Mouse (Mus musculus): Measurements from ENCODE around the gene Pacsin3. TPM values are rescaled to one million over a fixed set of nuclear protein-coding genes. Genes with fewer than 3 reads are reported as not detected.
"Not testable (repeated sequence)": the region's sequence is repeated elsewhere in the genome, so short reads cannot be mapped to it uniquely, and the experiment has no call there.

The Pacsin3 gene
- 28.1 and 29.1 TPM in 2 replicates for polyA plus RNA-seq (2016; fragmentation: Nextera tagmentation; extraction: Ambion mirVana)

GRCm38 (mm10) chr2:91255661-91256150, at the start of gene Pacsin3:
Gene Pacsin3, plus strand, starts transcription at chr2:91255954.
- H3K36me3 ChIP-seq (replicated peaks): peaks cover 6% of the 10 kb centered on the region; the same call in 1 of the 2 replicates
- H3K9ac ChIP-seq: peak within 1 kb of the TSS; percentile 70
- H3K4me1 ChIP-seq: peaks cover 37% of the 10 kb centered on the region
- peaks cover 48% of the 10 kb centered on the region for H3K27me3 ChIP-seq
- H3K4me2 ChIP-seq: peak within 1 kb of the TSS; percentile 95
- H3K27ac ChIP-seq: peak within 1 kb of the TSS; percentile 61; the same call in 1 of the 2 replicates
- peak; percentile 36 for ATAC-seq (ENCODE audit: low FRiP score)
- no peaks in the 10 kb centered on the region for H3K9me3 ChIP-seq
- under 1% methylated on average over 27 of the region's 27 CpGs for WGBS
- peak within 1 kb of the TSS; percentile 63 for H3K4me3 ChIP-seq (replicated peaks)

- 92% methylated on average over 9 of the region's 9 CpGs for WGBS
- Histone ChIP-seq H3K4me3 (replicated peaks) (no peak overlapping the region), H3K9ac (no peak overlapping the region), H3K36me3 (replicated peaks) (peaks cover 57% of the 10 kb centered on the region), H3K9me3 (no peaks in the 10 kb centered on the region), H3K27ac (no peak overlapping the region), H3K4me1 (peaks cover 20% of the 10 kb centered on the region), H3K27me3 (no peaks in the 10 kb centered on the region), H3K4me2 (no peak overlapping the region)
- ATAC-seq (ENCODE audit: low FRiP score): no peak
These were observed 49.4 kb upstream of the Pacsin3 start for GRCm38 (mm10) chr2:91206254-91206775.

- no peak overlapping the region for H3K27ac ChIP-seq
- no peak overlapping the region for H3K9ac ChIP-seq
- H3K9me3 ChIP-seq: no peaks in the 10 kb centered on the region
- peaks cover 76% of the 10 kb centered on the region for H3K36me3 ChIP-seq (replicated peaks)
- H3K4me1 ChIP-seq: no peaks in the 10 kb centered on the region
- no peak overlapping the region for H3K4me3 ChIP-seq (replicated peaks)
- ATAC-seq (ENCODE audit: low FRiP score): no peak
- no peaks in the 10 kb centered on the region for H3K27me3 ChIP-seq
- H3K4me2 ChIP-seq: no peak overlapping the region
These were observed 42.4 kb upstream of the Pacsin3 start for GRCm38 (mm10) chr2:91213311-91213710.

GRCm38 (mm10) chr2:91217032-91217431, 38.7 kb upstream of the Pacsin3 start:
- Histone ChIP-seq H3K4me2 (no peak overlapping the region), H3K9ac (no peak overlapping the region), H3K27me3 (no peaks in the 10 kb centered on the region), H3K4me1 (no peaks in the 10 kb centered on the region), H3K36me3 (replicated peaks) (peaks cover 42% of the 10 kb centered on the region), H3K4me3 (replicated peaks) (no peak overlapping the region), H3K9me3 (no peaks in the 10 kb centered on the region), H3K27ac (no peak overlapping the region)
- ATAC-seq (ENCODE audit: low FRiP score): no peak
- WGBS: 71% methylated on average over 4 of the region's 4 CpGs

- Histone ChIP-seq H3K27ac (no peak overlapping the region), H3K27me3 (no peaks in the 10 kb centered on the region), H3K4me3 (replicated peaks) (no peak overlapping the region), H3K4me2 (no peak overlapping the region), H3K4me1 (no peaks in the 10 kb centered on the region), H3K9ac (no peak overlapping the region), H3K9me3 (no peaks in the 10 kb centered on the region), H3K36me3 (replicated peaks) (peaks cover 12% of the 10 kb centered on the region)
- 91% methylated on average over 3 of the region's 3 CpGs for WGBS
- no peak for ATAC-seq (ENCODE audit: low FRiP score)
These were observed 35.3 kb upstream of the Pacsin3 start for GRCm38 (mm10) chr2:91220501-91220900.

GRCm38 (mm10) chr2:91223614-91224013, 32.1 kb upstream of the Pacsin3 start:
- Histone ChIP-seq H3K9ac (no peak overlapping the region), H3K27ac (no peak overlapping the region)
- 79% methylated on average over 2 of the region's 2 CpGs for WGBS

GRCm38 (mm10) chr2:91229735-91230134, 26.0 kb upstream of the Pacsin3 start:
- 80% methylated on average over 2 of the region's 2 CpGs for WGBS
- Histone ChIP-seq H3K4me3 (replicated peaks) (no peak overlapping the region), H3K36me3 (replicated peaks) (0 out of 2 replicates have a peak, but pooled peaks cover 4% of the 10 kb centered on the region), H3K27me3 (no peaks in the 10 kb centered on the region), H3K9me3 (no peaks in the 10 kb centered on the region), H3K4me1 (no peaks in the 10 kb centered on the region), H3K4me2 (no peak overlapping the region), H3K9ac (no peak overlapping the region), H3K27ac (no peak overlapping the region)
- no peak for ATAC-seq (ENCODE audit: low FRiP score)

More at GRCm38 (mm10) chr2:91223614-91224013, 32.1 kb upstream of the Pacsin3 start:
- H3K4me3 ChIP-seq (replicated peaks): no peak overlapping the region
- H3K4me2 ChIP-seq: no peak overlapping the region
- no peaks in the 10 kb centered on the region for H3K27me3 ChIP-seq
- ATAC-seq (ENCODE audit: low FRiP score): no peak
- no peaks in the 10 kb centered on the region for H3K9me3 ChIP-seq
- no peaks in the 10 kb centered on the region for H3K4me1 ChIP-seq
- H3K36me3 ChIP-seq (replicated peaks): no peaks in the 10 kb centered on the region

- peak within 1 kb of the TSS; percentile 70 for H3K9ac ChIP-seq
- peak within 1 kb of the TSS; percentile 77 for H3K4me2 ChIP-seq
- peaks cover 10% of the 10 kb centered on the region; the same call in 1 of the 2 replicates for H3K4me1 ChIP-seq
- peak within 1 kb of the TSS; percentile 95 for H3K27ac ChIP-seq
- H3K36me3 ChIP-seq (replicated peaks): 0 out of 2 replicates have a peak, but pooled peaks cover 4% of the 10 kb centered on the region
- no peaks in the 10 kb centered on the region for H3K27me3 ChIP-seq
- under 1% methylated on average over 48 of the region's 48 CpGs for WGBS
- H3K9me3 ChIP-seq: no peaks in the 10 kb centered on the region
- H3K4me3 ChIP-seq (replicated peaks): peak within 1 kb of the TSS; percentile 54
- ATAC-seq (ENCODE audit: low FRiP score): peak; percentile 98
These were observed 18.9 kb upstream of the Pacsin3 start, which contains the start of gene Ddb2 for GRCm38 (mm10) chr2:91236601-91237510. Gene Ddb2, minus strand, starts transcription at chr2:91236982.

- not testable (repeated sequence) for H3K36me3 ChIP-seq (replicated peaks); H3K9me3 ChIP-seq; H3K27me3 ChIP-seq; H3K9ac ChIP-seq
- Histone ChIP-seq H3K4me2 (peak overlapping the region; percentile 77), H3K4me1 (peaks cover 10% of the 10 kb centered on the region; the same call in 1 of the 2 replicates), H3K4me3 (replicated peaks) (peak overlapping the region; percentile 54), H3K27ac (peak overlapping the region; percentile 95)
- 33% methylated on average over 4 of the region's 4 CpGs for WGBS
- peak; percentile 34 for ATAC-seq (ENCODE audit: low FRiP score)
These were observed 18.2 kb upstream of the Pacsin3 start for GRCm38 (mm10) chr2:91237511-91238080.

GRCm38 (mm10) chr2:91242547-91242946, 13.2 kb upstream of the Pacsin3 start:
- H3K9me3 ChIP-seq: no peaks in the 10 kb centered on the region
- no peaks in the 10 kb centered on the region for H3K36me3 ChIP-seq (replicated peaks)
- H3K4me2 ChIP-seq: no peak overlapping the region
- peaks cover 4% of the 10 kb centered on the region; the same call in 1 of the 2 replicates for H3K4me1 ChIP-seq
- ATAC-seq (ENCODE audit: low FRiP score): no peak
- no peak overlapping the region for H3K9ac ChIP-seq
- 78% methylated on average over 5 of the region's 5 CpGs for WGBS
- no peak overlapping the region for H3K4me3 ChIP-seq (replicated peaks)
- H3K27ac ChIP-seq: no peak overlapping the region
- no peaks in the 10 kb centered on the region for H3K27me3 ChIP-seq

- Histone ChIP-seq H3K9ac (no peak overlapping the region), H3K36me3 (replicated peaks) (no peaks in the 10 kb centered on the region), H3K9me3 (no peaks in the 10 kb centered on the region), H3K4me1 (no peaks in the 10 kb centered on the region; the same call in 1 of the 2 replicates), H3K4me2 (no peak overlapping the region), H3K4me3 (replicated peaks) (no peak overlapping the region), H3K27me3 (no peaks in the 10 kb centered on the region), H3K27ac (peak overlapping the region; percentile 25; the same call in 1 of the 2 replicates)
- 65% methylated on average over 3 of the region's 3 CpGs for WGBS
- ATAC-seq (ENCODE audit: low FRiP score): no peak
These were observed 12.3 kb upstream of the Pacsin3 start for GRCm38 (mm10) chr2:91243416-91243815.

Measured in forebrain, embryonic 12.5 days (tissue).